Mouse (Mus musculus): ENCODE data around the gene Ccdc177.

DNA sequence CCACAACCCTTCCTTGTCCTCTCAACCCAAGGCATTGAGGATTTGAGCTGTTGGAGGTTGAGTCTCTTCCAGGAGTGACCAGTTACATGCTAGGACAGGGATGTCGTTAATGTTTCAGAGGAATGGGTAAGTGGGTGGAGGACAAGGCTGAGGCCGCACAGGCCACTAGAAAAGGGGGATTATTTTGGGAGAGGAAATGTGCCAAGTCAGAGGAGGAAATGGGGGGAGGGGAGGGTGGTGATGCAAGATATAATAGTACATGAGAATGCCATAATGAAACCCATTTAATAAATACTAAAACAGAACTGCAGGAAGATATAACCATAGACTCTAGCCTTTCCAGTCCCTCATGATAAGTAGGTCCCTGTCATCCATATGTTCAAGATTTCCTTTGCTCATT is 49.5 kb upstream of the Ccdc177 start:
- no peak for TF ChIP-seq CTCF (conservative IDR thresholded peaks at IDR 0.05; ENCODE audit: insufficient read depth, insufficient read length, low read depth, low read length)
- no peak for TF ChIP-seq POLR2A (IDR thresholded peaks at IDR 0.05; ENCODE audit: low read depth, low read length)
